Mouse (Mus musculus) embryonic fibroblast, embryonic 13.5 days (primary cell): ENCODE results near the gene Parp16. TPM values are rescaled to one million over a fixed set of nuclear protein-coding genes. Genes with fewer than 3 reads are reported as not detected.
"Not testable (repeated sequence)": the region's sequence is repeated elsewhere in the genome, so short reads cannot be mapped to it uniquely, and the experiment has no call there.

ENCODE experiments used
- H3K27ac ChIP-seq: 2 replicates; pipeline ENCODE4 v1.5.1; 2012; ENCODE audit warnings: low read length, control low read depth, inconsistent platforms; ENCODE audit not compliant: insufficient read depth
- H3K4me1 ChIP-seq: 2 replicates; pipeline ENCODE4 v1.6.1; 2011; ENCODE audit warnings: low read length; ENCODE audit not compliant: control insufficient read depth, insufficient read depth
- H3K4me3 ChIP-seq: 2 replicates; pipeline ENCODE4 v1.5.1; 2011; ENCODE audit warnings: mild to moderate bottlenecking, control low read depth, low read length; ENCODE audit not compliant: insufficient read depth
- CTCF ChIP-seq: IDR thresholded peaks from 2 replicates; pipeline ENCODE4 v1.5.1; 2011; ENCODE audit warnings: mild to moderate bottlenecking, control low read depth, low read length, moderate library complexity, borderline replicate concordance; ENCODE audit not compliant: insufficient read depth
- POLR2A ChIP-seq: IDR thresholded peaks from 2 replicates; pipeline ENCODE4 v1.6.1; 2011; ENCODE audit warnings: low read depth, mild to moderate bottlenecking, control low read depth, low read length, moderate library complexity
- polyA plus RNA-seq: library from polyadenylated mRNA; stranded (reverse); fragments of >200 nt; gene quantifications from 2 replicates; pipeline ENCODE4 v1.2.4, GENCODE M21; 2011; ENCODE audit warnings: low read depth; ENCODE audit not compliant: missing spikeins, insufficient read length

Gene Parp16
- polyA plus RNA-seq, 1 experiment, result 1.5 TPM

DNA sequence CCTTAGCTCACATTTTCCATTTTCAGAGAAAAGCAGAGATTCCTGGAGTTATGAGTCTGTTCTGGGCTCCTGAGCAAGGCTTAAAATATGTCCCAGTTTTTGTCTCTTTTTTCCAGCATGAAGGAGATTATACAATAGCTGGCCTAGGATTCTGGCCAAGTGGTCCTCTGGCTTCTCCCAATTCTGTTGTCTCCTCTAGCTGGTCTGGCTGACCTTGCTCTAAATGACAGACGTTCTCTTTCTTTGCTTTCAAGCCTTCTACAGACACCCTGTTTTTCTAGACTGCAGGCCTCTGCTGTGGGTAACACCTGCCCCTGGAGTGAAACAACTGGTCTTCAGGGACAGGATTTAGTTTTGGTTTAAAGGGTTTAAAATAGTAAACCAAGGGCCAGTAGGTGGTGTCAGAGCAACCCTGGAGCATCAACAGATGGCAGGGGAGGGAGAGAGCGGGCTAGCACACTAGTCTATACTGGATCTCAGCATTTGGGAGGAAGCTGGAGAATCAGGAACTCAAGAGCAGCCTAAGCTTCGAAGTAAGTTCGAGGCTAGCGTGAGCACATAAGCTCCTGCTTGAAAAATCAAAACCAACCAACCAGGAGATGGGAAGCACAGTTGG lies 86.5 kb downstream of the Parp16 start:
- TF ChIP-seq CTCF (no peak), POLR2A (no peak)
- H3K4me3 ChIP-seq, result no peak overlapping the region
- no peaks in the 10 kb centered on the region for H3K4me1 ChIP-seq
- H3K27ac ChIP-seq, result no peak overlapping the region

DNA sequence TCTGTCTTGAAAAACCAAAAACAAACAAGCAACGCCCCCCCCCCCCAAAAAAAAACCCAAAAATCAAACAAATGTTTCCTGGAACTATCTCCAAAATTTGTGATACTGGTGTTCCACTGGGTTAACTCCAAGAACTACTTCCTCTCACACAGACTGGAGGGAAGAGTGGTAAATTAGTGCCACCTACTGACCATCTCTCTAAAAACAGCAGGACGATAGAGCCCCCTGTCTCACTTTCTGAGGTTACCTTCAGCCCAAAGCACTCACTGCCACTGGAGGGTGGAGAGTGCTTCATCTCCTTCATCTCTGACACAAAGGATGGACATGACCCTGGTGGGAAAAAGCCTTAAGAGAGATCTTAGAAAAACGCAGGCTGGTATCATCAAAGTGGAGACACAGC lies 88.1 kb downstream of the Parp16 start:
- Histone ChIP-seq H3K27ac (no peak overlapping the region), H3K4me3 (no peak overlapping the region), H3K4me1 (no peaks in the 10 kb centered on the region)
- TF ChIP-seq POLR2A (no peak), CTCF (no peak)

DNA sequence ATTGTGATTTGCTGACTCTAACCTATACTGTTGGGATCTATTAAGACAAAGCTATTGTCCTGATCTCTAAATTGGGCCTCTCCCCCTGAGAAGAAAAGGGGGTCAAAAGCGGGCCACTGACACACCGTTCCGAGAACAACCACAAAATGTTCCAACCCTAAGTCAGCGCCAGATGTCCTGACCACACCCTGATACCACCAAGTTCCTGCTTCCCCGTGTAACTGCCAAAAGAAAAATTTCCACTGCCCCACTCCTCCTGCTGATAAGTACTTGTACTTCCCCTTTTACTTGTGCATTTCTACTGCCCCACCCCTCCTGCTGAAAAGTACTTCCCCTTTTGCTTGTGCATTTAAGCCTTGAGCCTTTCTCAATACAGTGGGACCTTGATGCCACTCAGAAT lies 93.1 kb downstream of the Parp16 start:
- not testable (repeated sequence) for H3K4me3 ChIP-seq, H3K4me1 ChIP-seq, H3K27ac ChIP-seq

Other genes starting within 250 kb of the Parp16 start
- not detected in 2 replicates for gene Slc24a1, start 243.7 kb upstream of the Parp16 start, polyA plus RNA-seq
- gene Ints14, start 234.4 kb upstream of the Parp16 start, polyA plus RNA-seq, result 32.9 and 35.0 TPM in 2 replicates
- 39.7 and 46.7 TPM in 2 replicates for gene Hacd3, start 173.7 kb upstream of the Parp16 start, polyA plus RNA-seq
- gene Dpp8, start 162.9 kb upstream of the Parp16 start, polyA plus RNA-seq, result 98.8 and 104 TPM in 2 replicates
- gene Igdcc4, start 93.9 kb upstream of the Parp16 start, polyA plus RNA-seq, result 25.1 and 42.1 TPM in 2 replicates
- gene Igdcc3, start 54.2 kb upstream of the Parp16 start, polyA plus RNA-seq, result not detected in 2 replicates
- not detected in 2 replicates for gene Cilp, start 69.8 kb downstream of the Parp16 start, polyA plus RNA-seq
- gene Clpx, start 98.9 kb downstream of the Parp16 start, polyA plus RNA-seq, result 25.8 and 35.4 TPM in 2 replicates
- gene Pdcd7, start 150.8 kb downstream of the Parp16 start, polyA plus RNA-seq, result 11.2 and 13.1 TPM in 2 replicates
- gene Ubap1l, start 165.7 kb downstream of the Parp16 start, polyA plus RNA-seq, result 0.98 TPM in 1 of 2 replicates, not detected in the other
- gene Kbtbd13, start 196.3 kb downstream of the Parp16 start, polyA plus RNA-seq, result not detected in 2 replicates
- gene Rasl12, start 203.2 kb downstream of the Parp16 start, polyA plus RNA-seq, result 1.0 and 1.5 TPM in 2 replicates
- not detected in 2 replicates for gene Slc51b, start 227.6 kb downstream of the Parp16 start, polyA plus RNA-seq
- gene Mtfmt, start 240.4 kb downstream of the Parp16 start, polyA plus RNA-seq, result 14.8 and 17.0 TPM in 2 replicates